In the genomic region with DNA sequence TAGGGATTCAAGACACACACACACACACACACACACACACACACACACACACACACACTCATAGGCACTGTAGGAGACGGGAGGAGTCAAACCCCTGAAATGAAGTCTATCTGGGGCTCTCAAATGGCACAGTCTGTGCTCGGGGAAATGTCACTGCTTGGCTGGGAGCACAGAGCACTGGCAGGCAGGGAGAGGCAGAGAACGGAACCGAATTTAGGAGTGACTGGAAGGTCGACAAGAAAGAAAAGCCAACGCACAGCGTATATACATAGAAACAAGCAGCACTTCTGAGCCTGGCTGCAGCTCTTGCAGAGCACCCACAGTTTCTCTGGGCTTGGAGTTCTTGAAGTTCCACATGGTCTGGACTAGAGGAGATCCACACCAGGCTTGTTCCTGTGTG, we compare ENCODE assay signal across 24 mouse cellular contexts.
DNase-seq lines count a peak whose midpoint lies in the region; ATAC-seq lines count a peak whose summit lies in the region.
"Had no signal": no experiment of that assay in that cellular context is flagged by ENCODE, and none has a peak within 500 bp of the region (broad histone marks: within the 10 kb centered on the region; RNA-seq: fewer than 3 reads in every experiment).

No protein-coding gene starts in this region.

- no peaks in the 10 kb centered on the region for H3K36me3 ChIP-seq in forebrain, embryonic 16.5 days (ENCODE audit: control insufficient read depth, insufficient read depth)
- no peaks in the 10 kb centered on the region for H3K36me3 ChIP-seq in forebrain, embryonic 15.5 days
- H3K36me3 ChIP-seq: heart, embryonic 15.5 days; hindbrain, embryonic 15.5 days; limb, embryonic 12.5 days; midbrain, embryonic 10.5 days; neural tube, embryonic 15.5 days had no signal

- H3K27me3 ChIP-seq in forebrain, embryonic 16.5 days (replicated peaks; ENCODE audit: control insufficient read depth, insufficient read depth, low read length) = no peaks in the 10 kb centered on the region
- H3K27me3 ChIP-seq in forebrain, embryonic 15.5 days = no peaks in the 10 kb centered on the region
- H3K27me3 ChIP-seq: forebrain, embryonic 13.5 days; hindbrain, embryonic 15.5 days had no signal

- peak; percentile 39 for DNase-seq in layer of hippocampus, adult 9-11 months
- no peak for DNase-seq in layer of hippocampus, postnatal 36 days
- peak; percentile 88 for DNase-seq in brain, adult 2 months (ENCODE audit: low read depth, low spot score)
- DNase-seq in left cerebral cortex, postnatal 36 days (ENCODE audit: low spot score in 2 of 2) = peak; percentile 70 to 82
- DNase-seq in retina, embryonic 14.5 days (ENCODE audit: low spot score) = no peak
- no peak for DNase-seq in cerebellum, adult 18-20 months
- DNase-seq: adrenal gland, adult 8-10 months; cerebellum, adult 9-10 months; heart, postnatal 4 days; kidney, adult 2 months; liver, postnatal 0 days; spleen, adult 18-20 months had no signal

- H3K27ac ChIP-seq in forebrain, embryonic 16.5 days (ENCODE audit: low read length) = no peak overlapping the region; the same call in 1 of the 2 replicates
- no peak overlapping the region for H3K27ac ChIP-seq in forebrain, embryonic 15.5 days (replicated peaks)
- H3K27ac ChIP-seq: forebrain, embryonic 13.5 days; heart, embryonic 15.5 days; hindbrain, embryonic 15.5 days; kidney, postnatal 0 days; limb, embryonic 12.5 days; midbrain, embryonic 10.5 days; neural tube, embryonic 15.5 days had no signal

- no peaks in the 10 kb centered on the region for H3K9me3 ChIP-seq in forebrain, embryonic 16.5 days (ENCODE audit: control insufficient read depth, low read length)
- no peaks in the 10 kb centered on the region for H3K9me3 ChIP-seq in forebrain, embryonic 15.5 days
- H3K9me3 ChIP-seq: forebrain, embryonic 13.5 days; heart, embryonic 15.5 days; hindbrain, embryonic 15.5 days; limb, embryonic 12.5 days; midbrain, embryonic 10.5 days; neural tube, embryonic 15.5 days had no signal

- H3K9ac ChIP-seq in forebrain, embryonic 16.5 days (replicated peaks; ENCODE audit: low read depth, low read length) = no peak overlapping the region
- no peak overlapping the region for H3K9ac ChIP-seq in forebrain, embryonic 15.5 days (replicated peaks)
- H3K9ac ChIP-seq: forebrain, embryonic 13.5 days; heart, embryonic 15.5 days; hindbrain, embryonic 15.5 days; limb, embryonic 12.5 days; liver, postnatal 0 days; neural tube, embryonic 15.5 days had no signal

- ATAC-seq in forebrain, embryonic 16.5 days = 0 out of 2 replicates have a peak, but pooled peaks have one; percentile 45
- ATAC-seq in forebrain, embryonic 15.5 days (replicated peaks) = no peak
- ATAC-seq: activated CD4-positive, CD25-positive, alpha-beta regulatory T cell, adult 4 months; forebrain, embryonic 13.5 days; liver, postnatal 0 days; lung, postnatal 0 days had no signal

- H3K4me3 ChIP-seq in forebrain, embryonic 16.5 days (replicated peaks; ENCODE audit: low read length) = no peak overlapping the region
- H3K4me3 ChIP-seq in forebrain, embryonic 15.5 days = no peak overlapping the region
- H3K4me3 ChIP-seq: forebrain, embryonic 13.5 days; heart, embryonic 15.5 days; hindbrain, embryonic 15.5 days; limb, embryonic 12.5 days; midbrain, embryonic 10.5 days; neural tube, embryonic 15.5 days had no signal

- WGBS in forebrain, embryonic 16.5 days = 58% methylated on average over 7 of the region's 7 CpGs
- 74% methylated on average over 7 of the region's 7 CpGs for WGBS in forebrain, embryonic 15.5 days

- intact Hi-C loops in left cerebral cortex, postnatal 36 days (cut with DNase I) = no loop called here

- peaks cover 9% of the 10 kb centered on the region for H3K4me1 ChIP-seq in forebrain, embryonic 16.5 days (replicated peaks; ENCODE audit: control insufficient read depth, insufficient read depth, low read length)
- peaks cover 13% of the 10 kb centered on the region for H3K4me1 ChIP-seq in forebrain, embryonic 15.5 days

- H3K4me2 ChIP-seq in forebrain, embryonic 16.5 days (ENCODE audit: low read length) = no peak overlapping the region
- no peak overlapping the region for H3K4me2 ChIP-seq in forebrain, embryonic 15.5 days (replicated peaks)
- H3K4me2 ChIP-seq: forebrain, embryonic 13.5 days; heart, embryonic 15.5 days; hindbrain, embryonic 15.5 days; limb, embryonic 12.5 days; liver, embryonic 11.5 days; neural tube, embryonic 15.5 days had no signal

Comparison
In these comparisons a context has a peak if more than half of its experiments do, and no peak if none do; other contexts are left out.
1. DNase-seq: peak in layer of hippocampus, adult 9-11 months (single experiment), brain, adult 2 months (single experiment) and left cerebral cortex, postnatal 36 days (2 of 2); none in layer of hippocampus, postnatal 36 days (0 of 2), retina, embryonic 14.5 days (single experiment) and cerebellum, adult 18-20 months (0 of 2).